Mouse (Mus musculus): ENCODE measurements around the gene Mecom.

DNA sequence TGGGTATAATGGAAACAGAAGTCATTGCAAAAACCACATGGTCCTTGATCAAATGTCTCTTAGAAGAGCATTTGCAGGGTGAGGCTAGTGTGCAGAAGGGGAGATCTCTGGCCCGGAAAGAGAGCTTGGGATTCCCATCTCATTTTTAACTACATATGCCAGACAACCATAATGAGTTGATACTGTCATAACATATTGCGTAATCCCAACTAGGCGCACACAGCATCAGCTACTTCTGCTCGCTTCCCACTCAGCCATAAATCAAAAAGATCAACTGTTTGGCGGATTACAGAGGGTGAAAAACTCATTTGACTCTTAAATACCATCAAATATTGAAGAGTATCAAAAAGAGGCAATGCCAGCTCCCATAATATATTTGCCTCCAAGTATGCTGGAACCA, 253.4 kb downstream of the Mecom start:
- no peak for TF ChIP-seq CTCF (conservative IDR thresholded peaks at IDR 0.05; ENCODE audit: low read length)
- TF ChIP-seq POU5F1 (IDR thresholded peaks at IDR 0.05; ENCODE audit: borderline replicate concordance, low read length) = no peak

All from E14TG2a.4 (cell line).